Mouse (Mus musculus) stomach, embryonic 14.5 days (tissue): ENCODE measurements at regions not wholly inside any gene's neighbourhood (a gene's known extent, or its start where the extent isn't known, plus 50 kb on each side); places are given as distances from the start of the nearest gene placed in this dataset.

Experiments used
- ATAC-seq: fragments of 200-750 bp; cut with Nextera tagmentation; 2 replicates; pipeline ENCODE4 v1.8.0; 2017; ENCODE audit warnings: low read depth, moderate TSS enrichment; ENCODE audit not compliant: insufficient number of reproducible peaks, insufficient read depth, low FRiP score
- H3K27ac ChIP-seq: fragments of 300-500 bp; sonication (generic); 2 replicates; pipeline ENCODE4 v1.5.1; 2014; ENCODE audit warnings: mild to moderate bottlenecking, low read length, moderate library complexity, mixed read lengths
- H3K27me3 ChIP-seq: fragments of 300-500 bp; sonication (generic); 2 replicates; pipeline ENCODE4 v1.6.1; 2014; ENCODE audit warnings: low read length, control low read depth, mixed read lengths; ENCODE audit not compliant: control insufficient read depth, insufficient read depth
- H3K36me3 ChIP-seq: fragments of 300-500 bp; sonication (generic); 2 replicates; pipeline ENCODE4 v1.6.1; 2014; ENCODE audit warnings: mild to moderate bottlenecking, control low read depth, low read length, moderate library complexity, mixed read lengths; ENCODE audit not compliant: control insufficient read depth, insufficient read depth
- H3K4me1 ChIP-seq: fragments of 300-500 bp; sonication (generic); 2 replicates; pipeline ENCODE4 v1.6.1; 2014; ENCODE audit warnings: low read length, control low read depth, mixed read lengths; ENCODE audit not compliant: control insufficient read depth, insufficient read depth
- H3K4me2 ChIP-seq: fragments of 300-500 bp; sonication (generic); replicated peaks from 2 replicates; pipeline ENCODE4 v1.6.1; 2014; ENCODE audit warnings: low read depth, low read length, control low read depth
- H3K4me3 ChIP-seq: fragments of 300-500 bp; sonication (generic); 2 replicates; pipeline ENCODE4 v1.5.1; 2014; ENCODE audit warnings: low read depth, low read length, control low read depth
- H3K9ac ChIP-seq: fragments of 300-500 bp; sonication (generic); replicated peaks from 2 replicates; pipeline ENCODE4 v1.6.1; 2014; ENCODE audit warnings: low read depth, mild to moderate bottlenecking, control low read depth, low read length, moderate library complexity, mixed read lengths
- H3K9me3 ChIP-seq: fragments of 300-500 bp; sonication (generic); 2 replicates; pipeline ENCODE4 v1.6.1; 2016; ENCODE audit warnings: low read depth, low read length, control low read depth; ENCODE audit not compliant: control insufficient read depth
- WGBS: fragments of 180-500 bp; shearing (Covaris S2); extraction: QIAGEN DNeasy Blood & Tissue Kit; methylation state at CpG from one replicate; pipeline ENCODE4 v1.1.7; 2014; 5-methylcytosine and 5-hydroxymethylcytosine counted together

DNA sequence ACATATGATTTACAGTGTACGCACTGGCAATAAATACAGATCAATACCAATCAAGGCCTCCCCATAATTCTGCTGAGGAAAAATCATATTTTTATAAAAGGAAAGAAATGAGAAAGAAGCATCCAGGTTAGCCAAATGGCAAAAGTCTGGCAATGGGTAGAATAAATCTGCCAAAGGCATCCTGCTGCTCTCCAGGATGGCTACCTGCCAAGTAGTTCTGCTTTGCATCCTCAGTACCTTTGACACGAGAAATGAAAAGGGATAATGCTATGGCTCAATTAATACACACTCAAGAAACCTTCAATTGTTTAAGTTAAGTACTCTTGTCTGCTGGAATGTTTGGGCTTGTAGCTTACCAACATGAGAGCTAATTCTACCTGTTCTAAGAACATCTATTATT lies 451.2 kb upstream of the Marcks start:
- H3K4me1 ChIP-seq, result no peaks in the 10 kb centered on the region
- no peaks in the 10 kb centered on the region for H3K36me3 ChIP-seq
- ATAC-seq, result no peak
- 57% methylated on average over 2 of the region's 2 CpGs for WGBS
- H3K9ac ChIP-seq, result no peak overlapping the region
- no peaks in the 10 kb centered on the region for H3K27me3 ChIP-seq
- no peak overlapping the region for H3K4me2 ChIP-seq
- H3K9me3 ChIP-seq, result no peaks in the 10 kb centered on the region
- no peak overlapping the region for H3K4me3 ChIP-seq
- H3K27ac ChIP-seq, result no peak overlapping the region

GRCm38 (mm10) chr10:37589009-37589408 lies 450.3 kb upstream of the Marcks start:
- no peak for ATAC-seq
- Histone ChIP-seq H3K36me3 (no peaks in the 10 kb centered on the region), H3K27ac (no peak overlapping the region), H3K9ac (no peak overlapping the region), H3K9me3 (no peaks in the 10 kb centered on the region), H3K4me1 (no peaks in the 10 kb centered on the region), H3K4me3 (no peak overlapping the region), H3K4me2 (no peak overlapping the region), H3K27me3 (no peaks in the 10 kb centered on the region)
- WGBS, result 96% methylated on average over 1 of the region's 1 CpGs

DNA sequence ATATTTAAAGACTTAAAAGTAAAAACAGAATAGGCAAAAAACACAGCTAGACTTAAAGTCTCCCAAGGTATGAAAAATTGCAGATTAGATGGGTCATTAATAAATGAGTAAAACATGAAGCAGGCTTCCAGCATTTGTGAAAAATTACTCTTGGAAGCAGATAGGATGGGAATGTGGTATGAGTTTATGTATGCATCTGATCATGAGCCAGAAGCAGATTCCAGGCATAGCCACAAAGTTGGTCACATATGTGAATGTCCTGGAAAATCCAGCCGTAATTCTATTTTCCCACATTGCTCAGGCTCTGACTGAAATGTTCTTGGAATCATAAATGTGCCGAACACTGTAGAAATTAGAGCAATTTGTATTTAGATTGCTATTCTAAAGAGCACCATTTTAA lies 432.5 kb upstream of the Marcks start:
- Histone ChIP-seq H3K4me3 (no peak overlapping the region), H3K9ac (no peak overlapping the region), H3K4me2 (no peak overlapping the region), H3K27me3 (no peaks in the 10 kb centered on the region), H3K4me1 (no peaks in the 10 kb centered on the region), H3K9me3 (no peaks in the 10 kb centered on the region), H3K27ac (no peak overlapping the region), H3K36me3 (no peaks in the 10 kb centered on the region)
- 69% methylated on average over 2 of the region's 2 CpGs for WGBS
- no peak for ATAC-seq

DNA sequence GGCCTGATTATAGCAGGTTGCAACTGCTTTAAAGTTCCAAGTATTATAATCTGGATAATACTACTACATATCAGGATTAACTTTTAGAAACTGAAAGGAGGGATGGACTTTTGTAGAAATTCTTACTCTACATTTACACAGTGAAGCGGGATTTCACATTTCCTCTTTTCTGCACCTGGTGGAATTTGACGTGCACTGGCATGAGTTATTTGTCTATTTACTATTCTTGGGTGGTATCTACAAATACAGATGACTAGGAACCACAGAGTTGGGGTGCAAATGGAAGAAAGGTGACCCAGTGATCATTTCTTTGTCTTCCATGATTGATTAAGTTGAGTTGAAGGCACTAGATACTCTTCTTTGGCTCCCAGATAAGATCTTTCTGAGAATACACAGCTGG lies 423.0 kb upstream of the Marcks start:
- H3K27ac ChIP-seq, result no peak overlapping the region

DNA sequence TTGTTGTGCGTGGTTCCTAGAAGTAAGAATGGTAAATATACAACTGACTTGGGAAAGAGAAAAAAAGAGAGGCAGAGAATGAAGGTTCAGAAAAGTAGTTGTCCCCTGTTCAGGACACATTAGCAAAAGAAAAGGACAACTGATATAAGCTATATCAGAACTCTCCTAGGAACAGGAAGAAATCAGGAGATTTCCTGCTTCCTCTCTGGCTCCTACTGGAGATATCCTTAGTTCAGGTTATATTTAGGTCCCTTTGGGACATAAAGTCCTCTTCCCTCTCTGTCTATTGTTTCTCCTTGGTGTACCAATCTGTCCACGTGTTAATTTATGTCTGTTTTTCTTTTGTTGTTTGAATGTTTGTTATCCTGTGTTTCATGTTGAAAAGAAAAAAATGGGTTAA lies 410.7 kb upstream of the Marcks start:
- H3K27ac ChIP-seq, result no peak overlapping the region
- 84% methylated on average over 2 of the region's 2 CpGs for WGBS
- no peaks in the 10 kb centered on the region for H3K27me3 ChIP-seq
- H3K4me3 ChIP-seq, result no peak overlapping the region
- H3K4me2 ChIP-seq, result no peak overlapping the region
- ATAC-seq, result no peak
- no peaks in the 10 kb centered on the region for H3K9me3 ChIP-seq
- no peaks in the 10 kb centered on the region for H3K4me1 ChIP-seq
- H3K36me3 ChIP-seq, result no peaks in the 10 kb centered on the region
- no peak overlapping the region for H3K9ac ChIP-seq

More for the DNA sequence above, 423.0 kb upstream of the Marcks start:
- H3K4me1 ChIP-seq, result no peaks in the 10 kb centered on the region
- no peak overlapping the region for H3K4me3 ChIP-seq
- WGBS, result 78% methylated on average over 2 of the region's 2 CpGs
- H3K27me3 ChIP-seq, result no peaks in the 10 kb centered on the region
- H3K9me3 ChIP-seq, result no peaks in the 10 kb centered on the region
- no peak overlapping the region for H3K4me2 ChIP-seq
- ATAC-seq, result no peak
- no peak overlapping the region for H3K9ac ChIP-seq
- no peaks in the 10 kb centered on the region for H3K36me3 ChIP-seq

- no peaks in the 10 kb centered on the region for H3K27me3 ChIP-seq
- no peak overlapping the region for H3K9ac ChIP-seq
- ATAC-seq, result no peak
- no peak overlapping the region for H3K4me3 ChIP-seq
- H3K4me1 ChIP-seq, result no peaks in the 10 kb centered on the region
- 0 out of 2 replicates have a peak, but pooled peaks cover 3% of the 10 kb centered on the region for H3K9me3 ChIP-seq
- no peaks in the 10 kb centered on the region for H3K36me3 ChIP-seq
- WGBS, result 85% methylated on average over 1 of the region's 1 CpGs
- no peak overlapping the region for H3K27ac ChIP-seq
- H3K4me2 ChIP-seq, result no peak overlapping the region
Observed at GRCm38 (mm10) chr10:37540703-37541102, 402.0 kb upstream of the Marcks start.

DNA sequence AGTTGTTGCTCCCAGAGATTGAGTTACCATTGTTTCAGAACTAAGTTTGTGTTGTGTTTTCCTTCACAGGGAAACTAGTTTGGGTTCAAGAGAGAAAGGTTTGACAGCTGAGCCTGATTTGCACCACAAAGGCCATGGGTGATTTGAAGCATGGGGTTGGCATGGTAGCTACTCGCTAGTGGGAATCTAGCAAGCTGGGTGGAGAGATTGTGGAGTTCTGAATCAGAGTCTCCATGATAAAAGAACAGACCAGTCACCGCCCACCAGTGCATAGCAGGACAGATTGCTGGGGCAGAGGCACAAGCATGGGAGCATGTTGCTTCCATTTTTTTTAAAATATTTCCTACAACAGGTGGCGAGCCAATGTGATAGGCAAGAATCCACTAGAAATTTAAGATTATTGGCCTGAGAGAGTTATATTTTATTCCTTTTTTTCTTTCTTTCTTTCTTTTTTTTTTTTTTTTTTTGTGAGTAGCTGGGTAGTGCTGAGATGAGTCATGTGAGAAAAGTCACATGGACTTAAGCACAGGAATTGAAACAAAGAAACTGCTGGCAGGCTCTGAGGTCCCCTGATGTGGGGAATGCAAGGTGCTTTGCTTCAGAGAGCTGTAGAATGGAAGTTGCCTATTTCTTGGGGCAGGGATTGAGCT lies 367.4 kb upstream of the Marcks start:
- H3K27ac ChIP-seq, result no peak overlapping the region
- H3K9me3 ChIP-seq, result no peaks in the 10 kb centered on the region
- WGBS, result 82% methylated on average over 3 of the region's 3 CpGs
- 0 out of 2 replicates have a peak, but pooled peaks cover 6% of the 10 kb centered on the region for H3K4me1 ChIP-seq
- H3K9ac ChIP-seq, result no peak overlapping the region
- no peak for ATAC-seq
- no peak overlapping the region for H3K4me3 ChIP-seq
- H3K4me2 ChIP-seq, result no peak overlapping the region
- H3K27me3 ChIP-seq, result no peaks in the 10 kb centered on the region
- H3K36me3 ChIP-seq, result no peaks in the 10 kb centered on the region

DNA sequence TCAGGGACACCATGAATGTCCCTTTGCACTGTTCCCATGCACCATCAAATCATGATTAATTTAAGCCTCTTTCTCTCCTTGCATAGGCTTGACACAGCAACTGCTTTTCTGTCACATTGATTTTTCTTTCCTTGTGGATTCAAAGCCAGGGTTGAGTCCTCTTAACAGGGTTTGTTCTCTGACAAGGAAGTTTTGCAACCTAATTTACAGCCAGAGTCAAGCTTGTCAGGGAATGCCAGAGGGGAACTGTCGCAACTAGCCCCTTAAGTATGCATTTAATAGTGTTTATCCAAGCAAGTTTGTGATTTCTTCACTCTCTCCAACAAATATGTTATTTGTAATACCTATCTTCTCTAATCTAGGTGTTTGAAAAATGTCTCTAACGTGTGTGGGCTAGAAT lies 365.7 kb upstream of the Marcks start:
- H3K36me3 ChIP-seq, result no peaks in the 10 kb centered on the region
- 34% methylated on average over 2 of the region's 2 CpGs for WGBS
- no peak overlapping the region for H3K27ac ChIP-seq
- H3K9ac ChIP-seq, result no peak overlapping the region
- H3K9me3 ChIP-seq, result no peaks in the 10 kb centered on the region
- no peak for ATAC-seq
- H3K4me3 ChIP-seq, result no peak overlapping the region
- no peaks in the 10 kb centered on the region for H3K27me3 ChIP-seq
- H3K4me2 ChIP-seq, result no peak overlapping the region
- H3K4me1 ChIP-seq, result 0 out of 2 replicates have a peak, but pooled peaks cover 6% of the 10 kb centered on the region

GRCm38 (mm10) chr10:37502505-37502904 lies 363.8 kb upstream of the Marcks start:
- Histone ChIP-seq H3K27me3 (no peaks in the 10 kb centered on the region), H3K27ac (no peak overlapping the region), H3K4me2 (no peak overlapping the region), H3K4me3 (no peak overlapping the region), H3K36me3 (no peaks in the 10 kb centered on the region), H3K9me3 (no peaks in the 10 kb centered on the region), H3K4me1 (0 out of 2 replicates have a peak, but pooled peaks cover 6% of the 10 kb centered on the region), H3K9ac (no peak overlapping the region)
- no peak for ATAC-seq
